In genomic region chr9:32671970-32672859, GRCm38 (mm10) we compare ENCODE assay signal across 7 mouse cellular contexts. TPM values are rescaled to one million over a fixed set of nuclear protein-coding genes. Genes with fewer than 3 reads are reported as not detected.
DNase-seq lines count a peak whose midpoint lies in the region; ATAC-seq and TF ChIP-seq lines count a peak whose summit lies in the region.

No protein-coding gene starts in this region.

- DNase-seq in embryo, embryonic 11.5 days (ENCODE audit: low read depth, low spot score), result peak; percentile 64
- DNase-seq in heart, adult 8-10 months (ENCODE audit: low spot score), result peak; percentile 87
- DNase-seq in kidney, adult 11 months, result peak; percentile 79
- DNase-seq in liver, embryonic 14.5 days (ENCODE audit: low read depth in 3 of 3, low spot score in 3 of 3), result peak in 1 of 3 experiments; percentile 10
- DNase-seq in naive thymus-derived CD4-positive, alpha-beta T cell, adult 2 months (ENCODE audit: low read depth), result peak; percentile 73
- DNase-seq in stomach, postnatal 0 days (ENCODE audit: low spot score), result peak; percentile 55

- no peaks in the 10 kb centered on the region for H3K36me3 ChIP-seq in liver, embryonic 14.5 days (replicated peaks; ENCODE audit: control insufficient read depth, insufficient read depth, low read depth)
- H3K36me3 ChIP-seq in stomach, postnatal 0 days (ENCODE audit: control insufficient read depth, insufficient read depth, low read length), result no peaks in the 10 kb centered on the region

- WGBS in liver, embryonic 14.5 days (ENCODE audit: insufficient replicate concordance), result under 1% methylated on average over 35 of the region's 35 CpGs
- 2% methylated on average over 35 of the region's 35 CpGs for WGBS in stomach, postnatal 0 days

- no peak for TF ChIP-seq EP300 in liver, embryonic 14.5 days (IDR thresholded peaks at IDR 0.05; ENCODE audit: low read depth)
- no peak for TF ChIP-seq EP300 in stomach, postnatal 0 days (optimal IDR thresholded peaks at IDR 0.05)

- peak; percentile 52 for ATAC-seq in activated CD4-positive, CD25-positive, alpha-beta regulatory T cell, adult 4 months
- peak; percentile 65 for ATAC-seq in liver, embryonic 14.5 days (ENCODE audit: insufficient read depth)
- ATAC-seq in stomach, postnatal 0 days (ENCODE audit: low FRiP score, low TSS enrichment), result peak; percentile 86

- H3K9me3 ChIP-seq in liver, embryonic 14.5 days (ENCODE audit: control insufficient read depth, low read length), result no peaks in the 10 kb centered on the region
- no peaks in the 10 kb centered on the region for H3K9me3 ChIP-seq in stomach, postnatal 0 days (ENCODE audit: control insufficient read depth, low read length)

- no peak for TF ChIP-seq CTCF in liver, embryonic 14.5 days (IDR thresholded peaks at IDR 0.05; ENCODE audit: low read depth)
- TF ChIP-seq CTCF in stomach, postnatal 0 days (IDR thresholded peaks at IDR 0.05; ENCODE audit: low read depth), result peak; percentile 30

- 0 out of 4 replicates have a peak overlapping the region, but pooled peaks of 1 of the 2 experiments have one; percentile 8 for H3K4me3 ChIP-seq in liver, embryonic 14.5 days (ENCODE audit: insufficient read depth in 1 of 2, low read depth in 2 of 2, low read length in 2 of 2)
- peak overlapping the region; percentile 23 for H3K4me3 ChIP-seq in stomach, postnatal 0 days (ENCODE audit: low read depth, low read length)

- H3K27me3 ChIP-seq in liver, embryonic 14.5 days (ENCODE audit: control insufficient read depth, insufficient read depth, low read length), result peaks cover 19% of the 10 kb centered on the region
- H3K27me3 ChIP-seq in stomach, postnatal 0 days (ENCODE audit: control insufficient read depth, insufficient read depth, low read length), result no peaks in the 10 kb centered on the region

- H3K4me2 ChIP-seq in liver, embryonic 14.5 days (ENCODE audit: low read depth), result peak overlapping the region; percentile 46
- H3K4me2 ChIP-seq in stomach, postnatal 0 days (replicated peaks; ENCODE audit: low read depth), result peak overlapping the region; percentile 56

- peaks cover 0 to 12% of the 10 kb centered on the region in 2 experiments; a peak in 2 of 4 replicates for H3K4me1 ChIP-seq in liver, embryonic 14.5 days (replicated peaks; ENCODE audit: control insufficient read depth in 2 of 2, insufficient read depth in 2 of 2, low read length in 1 of 2)
- H3K4me1 ChIP-seq in stomach, postnatal 0 days (replicated peaks; ENCODE audit: control insufficient read depth, insufficient read depth), result 0 out of 2 replicates have a peak, but pooled peaks cover 3% of the 10 kb centered on the region

- H3K9ac ChIP-seq in liver, embryonic 14.5 days (replicated peaks), result no peak overlapping the region
- H3K9ac ChIP-seq in stomach, postnatal 0 days (ENCODE audit: low read length), result peak overlapping the region; percentile 19; the same call in 1 of the 2 replicates

- H3K27ac ChIP-seq in liver, embryonic 14.5 days, result no peak overlapping the region
- H3K27ac ChIP-seq in stomach, postnatal 0 days (replicated peaks), result peak overlapping the region; percentile 65

RNA-seq across cellular contexts. Expression of gene Ets1, which starts 36.2 kb away (rescaled TPM):
- polyA plus RNA-seq in activated CD4-positive, CD25-positive, alpha-beta regulatory T cell, adult 4 months (2017; shearing (Covaris generic)), result 100 to 1,000 TPM; 724 to 833 TPM
- total RNA-seq in heart, adult 8-10 months (2022), result 10 to 100 TPM; 38.1 to 53.7 (median 46.6) TPM
- 3.5 and 4.4 TPM in 2 replicates for polyA plus RNA-seq in liver, embryonic 14.5 days (2012; rRNA removed)
- polyA plus RNA-seq in liver, embryonic 14.5 days (2014; fragmentation: Nextera tagmentation; extraction: Ambion mirVana), result 8.0 and 8.3 TPM in 2 replicates
- polyA plus RNA-seq in stomach, postnatal 0 days (2015; fragmentation: Nextera tagmentation; extraction: Ambion mirVana), result 8.8 and 9.9 TPM in 2 replicates

Comparison
In these comparisons a context has a peak if more than half of its experiments do, and no peak if none do; other contexts are left out.
1. RNA of gene Ets1, which starts 36.2 kb away (polyA plus RNA-seq): 724 to 833 TPM in activated CD4-positive, CD25-positive, alpha-beta regulatory T cell, adult 4 months; 8.8 to 9.9 TPM in stomach, postnatal 0 days and 3.5 to 8.3 TPM in liver, embryonic 14.5 days; every median in the first group is over 10 times any median in the second.
2. Peak in every context shown above with its lines, with median percentiles within 50 percentile points of each other: ATAC-seq.